Mouse (Mus musculus) E14TG2a.4 (cell line): ENCODE data around the gene Fam20b.

ENCODE experiments used
- CTCF ChIP-seq: conservative IDR thresholded peaks from 2 replicates; pipeline ENCODE4 v1.5.1; 2014; ENCODE audit warnings: low read length
- NANOG ChIP-seq: IDR thresholded peaks from 2 replicates; pipeline ENCODE4 v1.6.1; 2014; ENCODE audit warnings: borderline replicate concordance, low read length, mixed read lengths
- POU5F1 ChIP-seq: IDR thresholded peaks from 2 replicates; pipeline ENCODE4 v1.6.1; 2014; ENCODE audit warnings: low read length, borderline replicate concordance

DNA sequence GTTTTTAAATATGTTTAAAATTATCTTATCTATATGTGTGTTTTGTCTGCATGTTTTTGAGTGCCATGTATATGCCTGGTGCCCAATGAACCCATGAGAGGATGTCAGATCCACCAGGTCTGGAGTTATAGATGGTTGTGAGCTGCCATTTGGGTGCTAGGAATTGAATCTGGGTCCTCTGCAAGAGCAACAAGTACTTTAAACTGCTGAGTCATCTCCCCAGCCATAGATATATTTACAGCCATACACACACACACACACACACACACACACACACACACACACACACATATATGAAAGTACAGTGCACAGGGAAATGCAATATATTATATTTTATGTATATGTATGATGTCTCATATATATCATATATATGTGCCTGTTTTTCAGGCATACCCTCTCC is 30.2 kb upstream of the Fam20b start:
- no peak for TF ChIP-seq CTCF
- TF ChIP-seq NANOG = no peak
- no peak for TF ChIP-seq POU5F1
